Mouse (Mus musculus): Measurements from ENCODE around the gene Phlpp2. TPM values are rescaled to one million over a fixed set of nuclear protein-coding genes. Genes with fewer than 3 reads are reported as not detected.

Phlpp2 gene
- polyA plus RNA-seq, 1 experiment = 23.5 TPM

DNA sequence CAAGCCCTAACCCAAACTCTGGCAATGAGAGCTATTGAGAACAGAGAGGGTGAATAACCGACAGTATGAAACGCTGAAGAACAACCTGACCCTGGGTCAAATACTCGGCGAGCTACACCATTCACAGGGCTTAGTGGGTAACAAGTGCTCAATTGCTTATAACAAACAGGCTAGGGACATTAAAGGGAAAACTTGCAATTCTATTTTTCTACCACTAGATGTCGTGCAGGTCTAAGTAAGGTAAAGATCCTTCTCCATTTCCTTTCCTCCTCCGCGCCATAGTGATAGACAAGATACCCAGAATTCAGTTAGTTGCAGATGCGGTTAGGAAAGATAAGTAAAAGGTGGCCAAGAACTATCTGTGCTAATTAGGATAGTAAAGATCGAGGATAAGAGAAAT lies 102.0 kb downstream of the Phlpp2 start:
- no peak overlapping the region for H3K27ac ChIP-seq (ENCODE audit: insufficient read depth, low read length)
- no peak overlapping the region for H3K4me3 ChIP-seq (ENCODE audit: insufficient read depth, low read length)
- TF ChIP-seq CTCF (IDR thresholded peaks at IDR 0.05; ENCODE audit: extremely low read depth, insufficient read depth, low read length) (peak; percentile 64), POLR2A (IDR thresholded peaks at IDR 0.05; ENCODE audit: extremely low read depth, insufficient read depth, low read length) (no peak)
- no peaks in the 10 kb centered on the region for H3K4me1 ChIP-seq (ENCODE audit: control insufficient read depth, insufficient read depth, low read length)

DNA sequence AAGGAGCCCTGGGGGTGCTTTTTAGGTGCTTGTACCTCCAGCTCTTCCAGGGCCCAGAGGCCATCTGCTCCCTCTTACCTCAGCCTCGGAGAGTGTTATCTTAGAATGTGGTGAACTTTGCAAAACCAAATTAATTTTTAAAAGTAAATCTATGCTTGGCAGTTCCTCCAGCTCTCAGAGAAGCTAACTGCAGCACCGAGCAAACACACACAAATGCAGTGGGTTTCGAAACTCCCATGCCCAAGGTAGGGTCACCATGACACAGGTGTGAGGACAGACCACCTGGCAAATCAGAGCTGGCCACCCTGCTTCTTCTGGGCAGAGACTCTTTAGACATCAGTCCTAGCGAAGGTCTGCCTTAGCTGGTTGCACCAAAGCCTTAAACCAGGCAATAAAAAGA lies 104.6 kb downstream of the Phlpp2 start:
- no peak overlapping the region for H3K27ac ChIP-seq (ENCODE audit: insufficient read depth, low read length)

DNA sequence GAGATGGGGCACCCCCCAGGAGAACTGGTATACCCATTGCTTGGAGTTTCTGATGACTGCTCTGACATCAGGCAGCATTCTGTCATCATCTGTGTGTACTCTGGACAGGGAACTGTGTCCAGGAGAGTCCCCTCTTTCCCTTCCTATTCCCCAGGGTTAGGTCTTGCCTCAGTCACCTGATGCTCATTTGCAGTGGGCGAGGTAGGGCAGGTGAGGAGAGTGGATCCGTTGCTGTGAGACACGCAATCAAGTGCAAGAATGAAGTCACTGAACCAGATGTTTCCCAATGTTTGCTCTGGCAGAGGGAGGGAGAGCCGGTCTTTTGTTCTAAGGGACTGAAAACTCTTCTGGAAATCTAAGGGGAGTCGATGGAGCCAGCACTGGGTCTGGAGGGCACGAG lies 111.0 kb downstream of the Phlpp2 start:
- no peak overlapping the region for H3K4me3 ChIP-seq (ENCODE audit: insufficient read depth, low read length)
- no peak for TF ChIP-seq CTCF (IDR thresholded peaks at IDR 0.05; ENCODE audit: extremely low read depth, insufficient read depth, low read length)
- TF ChIP-seq POLR2A (IDR thresholded peaks at IDR 0.05; ENCODE audit: extremely low read depth, insufficient read depth, low read length) = no peak
- no peaks in the 10 kb centered on the region for H3K4me1 ChIP-seq (ENCODE audit: control insufficient read depth, insufficient read depth, low read length)
- H3K27ac ChIP-seq (ENCODE audit: insufficient read depth, low read length) = no peak overlapping the region

More for the DNA sequence above, 104.6 kb downstream of the Phlpp2 start:
- no peak overlapping the region for H3K4me3 ChIP-seq (ENCODE audit: insufficient read depth, low read length)
- H3K4me1 ChIP-seq (ENCODE audit: control insufficient read depth, insufficient read depth, low read length) = no peaks in the 10 kb centered on the region
- TF ChIP-seq CTCF (IDR thresholded peaks at IDR 0.05; ENCODE audit: extremely low read depth, insufficient read depth, low read length) = no peak
- no peak for TF ChIP-seq POLR2A (IDR thresholded peaks at IDR 0.05; ENCODE audit: extremely low read depth, insufficient read depth, low read length)

DNA sequence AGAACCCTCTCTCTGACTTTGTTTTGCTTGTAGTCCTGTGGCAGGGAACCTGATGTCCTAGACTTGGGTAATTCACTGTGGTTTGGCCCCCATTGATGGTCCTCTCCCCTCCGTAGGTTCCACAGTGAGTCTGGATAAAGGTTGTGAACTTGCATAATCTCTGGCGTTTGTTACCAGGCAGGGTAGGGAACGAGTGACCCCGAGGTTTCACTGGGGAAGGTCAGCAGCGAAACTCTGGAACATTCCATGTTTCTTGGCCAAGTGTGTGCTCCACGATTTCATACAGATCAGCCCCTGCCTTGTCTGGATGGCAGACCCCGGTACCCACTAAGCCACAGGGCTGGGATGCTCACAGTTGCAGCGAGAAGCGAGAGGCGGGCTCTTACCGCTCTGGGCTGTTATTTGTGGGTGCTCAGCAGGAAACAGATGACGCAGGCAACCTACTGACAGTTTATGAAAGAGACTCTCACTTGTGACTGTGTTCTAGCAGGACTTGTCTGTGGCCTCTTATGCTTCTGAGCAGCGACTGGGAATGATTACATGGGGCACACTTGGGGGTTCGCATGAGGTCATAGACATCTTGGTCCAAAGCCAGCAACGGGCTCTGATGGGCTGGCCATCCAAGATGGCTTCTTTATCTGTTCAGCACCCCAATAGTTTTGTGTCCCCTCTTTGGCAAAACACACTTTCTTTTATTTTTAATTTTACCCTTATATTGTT lies 114.2 kb downstream of the Phlpp2 start:
- Histone ChIP-seq H3K4me1 (ENCODE audit: control insufficient read depth, insufficient read depth, low read length) (no peaks in the 10 kb centered on the region), H3K27ac (ENCODE audit: insufficient read depth, low read length) (no peak overlapping the region), H3K4me3 (ENCODE audit: insufficient read depth, low read length) (no peak overlapping the region)
- TF ChIP-seq POLR2A (IDR thresholded peaks at IDR 0.05; ENCODE audit: extremely low read depth, insufficient read depth, low read length) = no peak
- TF ChIP-seq CTCF (IDR thresholded peaks at IDR 0.05; ENCODE audit: extremely low read depth, insufficient read depth, low read length) = no peak

DNA sequence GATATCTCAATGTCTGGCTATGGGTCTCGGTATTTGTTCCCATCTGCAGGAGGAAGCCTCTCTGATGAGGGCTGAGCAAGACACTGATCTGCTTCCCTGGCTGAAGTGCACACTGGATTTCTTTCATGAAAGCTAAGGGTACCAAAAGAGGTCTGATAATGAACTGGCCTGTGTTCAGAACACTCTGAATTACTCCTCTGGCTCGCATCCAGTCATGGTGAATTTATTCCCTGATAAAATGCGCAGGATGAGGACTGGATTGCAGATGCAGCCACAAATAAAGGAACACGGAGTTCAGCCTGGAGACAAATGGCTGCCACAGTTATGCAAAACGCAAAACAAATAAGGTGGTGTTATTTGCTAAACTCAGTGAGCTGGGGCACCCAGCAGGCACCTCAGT lies 115.6 kb downstream of the Phlpp2 start:
- H3K27ac ChIP-seq (ENCODE audit: insufficient read depth, low read length) = peak overlapping the region; percentile 25; the same call in 1 of the 2 replicates
- no peak for TF ChIP-seq POLR2A (IDR thresholded peaks at IDR 0.05; ENCODE audit: extremely low read depth, insufficient read depth, low read length)
- TF ChIP-seq CTCF (IDR thresholded peaks at IDR 0.05; ENCODE audit: extremely low read depth, insufficient read depth, low read length) = no peak
- no peak overlapping the region for H3K4me3 ChIP-seq (ENCODE audit: insufficient read depth, low read length)
- H3K4me1 ChIP-seq (ENCODE audit: control insufficient read depth, insufficient read depth, low read length) = no peaks in the 10 kb centered on the region

DNA sequence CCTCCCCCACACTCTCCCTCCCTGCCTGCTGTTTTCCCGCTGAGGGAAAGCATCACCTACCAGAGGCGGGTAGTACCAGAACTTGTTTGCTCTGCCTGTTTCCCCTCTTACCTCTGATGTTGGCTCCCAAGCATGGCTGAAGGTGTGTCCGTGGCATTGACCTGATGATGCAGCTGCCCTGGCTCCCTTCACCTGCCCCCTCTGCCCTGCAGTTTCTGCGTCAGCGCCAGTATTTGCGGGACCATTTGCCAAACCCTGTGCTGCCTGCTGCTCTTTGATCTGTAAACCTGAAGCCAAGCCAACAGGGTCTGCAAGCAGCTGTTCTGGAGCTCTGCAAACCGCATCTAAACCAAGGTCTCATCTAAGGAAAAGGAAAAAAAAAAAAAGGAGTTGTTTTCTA lies 118.0 kb downstream of the Phlpp2 start:
- TF ChIP-seq POLR2A (IDR thresholded peaks at IDR 0.05; ENCODE audit: extremely low read depth, insufficient read depth, low read length) = no peak
- TF ChIP-seq CTCF (IDR thresholded peaks at IDR 0.05; ENCODE audit: extremely low read depth, insufficient read depth, low read length) = no peak
- H3K4me3 ChIP-seq (ENCODE audit: insufficient read depth, low read length) = no peak overlapping the region
- H3K4me1 ChIP-seq (ENCODE audit: control insufficient read depth, insufficient read depth, low read length) = no peaks in the 10 kb centered on the region
- no peak overlapping the region for H3K27ac ChIP-seq (ENCODE audit: insufficient read depth, low read length)

DNA sequence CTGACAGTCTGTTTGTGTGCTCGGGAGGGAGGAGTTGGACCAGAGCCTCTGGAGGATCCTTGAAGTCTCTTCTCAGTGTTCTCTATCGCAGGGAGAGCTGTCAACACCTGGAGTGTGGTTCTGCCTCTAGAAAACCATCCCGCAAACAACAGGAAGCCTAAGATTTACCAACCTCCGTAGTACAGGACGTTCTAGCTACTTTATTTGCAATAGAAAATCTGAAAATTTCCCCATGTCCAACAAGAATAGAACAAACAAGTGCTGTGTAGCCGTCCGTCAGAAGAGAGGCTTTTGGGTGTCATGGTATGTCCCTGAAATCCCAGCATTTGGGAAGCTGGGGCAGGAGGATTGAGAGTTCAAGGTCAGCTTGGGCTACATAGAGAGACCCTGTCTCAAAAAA lies 119.4 kb downstream of the Phlpp2 start:
- Histone ChIP-seq H3K4me1 (ENCODE audit: control insufficient read depth, insufficient read depth, low read length) (no peaks in the 10 kb centered on the region), H3K27ac (ENCODE audit: insufficient read depth, low read length) (no peak overlapping the region), H3K4me3 (ENCODE audit: insufficient read depth, low read length) (no peak overlapping the region)
- no peak for TF ChIP-seq CTCF (IDR thresholded peaks at IDR 0.05; ENCODE audit: extremely low read depth, insufficient read depth, low read length)
- TF ChIP-seq POLR2A (IDR thresholded peaks at IDR 0.05; ENCODE audit: extremely low read depth, insufficient read depth, low read length) = no peak

DNA sequence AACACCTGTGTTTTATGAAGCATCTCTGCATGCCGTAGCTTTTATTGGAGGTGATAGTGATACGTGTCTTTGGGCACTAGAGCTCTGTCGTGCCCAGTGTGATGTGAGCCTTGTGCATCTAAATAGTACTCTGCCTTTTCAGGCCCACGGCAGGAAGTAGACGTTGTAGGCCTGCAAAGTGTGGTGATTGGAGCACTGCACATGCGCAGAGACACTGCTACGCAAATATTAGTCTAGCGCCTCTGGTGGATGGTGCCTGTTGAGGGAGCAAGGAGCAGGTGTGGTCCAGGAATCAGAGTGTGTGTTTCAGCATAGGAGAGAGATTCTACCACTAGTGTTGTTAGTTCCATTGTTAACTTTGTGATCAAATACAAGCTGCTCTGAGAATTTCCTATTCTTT lies 120.8 kb downstream of the Phlpp2 start:
- Histone ChIP-seq H3K27ac (ENCODE audit: insufficient read depth, low read length) (no peak overlapping the region), H3K4me1 (ENCODE audit: control insufficient read depth, insufficient read depth, low read length) (no peaks in the 10 kb centered on the region), H3K4me3 (ENCODE audit: insufficient read depth, low read length) (no peak overlapping the region)
- no peak for TF ChIP-seq CTCF (IDR thresholded peaks at IDR 0.05; ENCODE audit: extremely low read depth, insufficient read depth, low read length)
- TF ChIP-seq POLR2A (IDR thresholded peaks at IDR 0.05; ENCODE audit: extremely low read depth, insufficient read depth, low read length) = no peak

DNA sequence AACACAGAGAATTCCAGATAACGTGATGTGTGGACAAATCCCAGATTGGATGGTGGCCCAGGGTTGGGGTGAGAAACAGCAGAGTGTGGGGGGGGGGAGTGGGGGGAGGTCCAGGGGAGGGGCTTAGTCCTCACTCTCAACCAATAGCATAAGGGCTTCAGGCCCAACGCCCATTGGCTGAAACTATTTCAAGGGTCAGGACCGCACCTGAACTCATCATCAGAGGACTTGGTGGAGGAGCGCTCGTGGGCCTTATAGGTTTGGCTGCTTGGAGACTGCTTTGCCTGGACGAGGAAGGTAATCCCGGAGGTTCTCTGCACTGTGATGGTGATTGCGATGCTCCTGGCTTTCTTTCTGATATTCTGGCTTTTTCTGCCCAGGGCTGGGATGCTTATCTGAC lies 121.9 kb downstream of the Phlpp2 start, which contains the start of gene Tat:
Tat (plus strand) TSS at position 214 of the 400 bp plus-strand sequence.
- no peaks in the 10 kb centered on the region for H3K4me1 ChIP-seq (ENCODE audit: control insufficient read depth, insufficient read depth, low read length)
- TF ChIP-seq POLR2A (IDR thresholded peaks at IDR 0.05; ENCODE audit: extremely low read depth, insufficient read depth, low read length) = no peak
- H3K27ac ChIP-seq (ENCODE audit: insufficient read depth, low read length) = no peak within 1 kb of the TSS
- no peak within 1 kb of the TSS for H3K4me3 ChIP-seq (ENCODE audit: insufficient read depth, low read length)

DNA sequence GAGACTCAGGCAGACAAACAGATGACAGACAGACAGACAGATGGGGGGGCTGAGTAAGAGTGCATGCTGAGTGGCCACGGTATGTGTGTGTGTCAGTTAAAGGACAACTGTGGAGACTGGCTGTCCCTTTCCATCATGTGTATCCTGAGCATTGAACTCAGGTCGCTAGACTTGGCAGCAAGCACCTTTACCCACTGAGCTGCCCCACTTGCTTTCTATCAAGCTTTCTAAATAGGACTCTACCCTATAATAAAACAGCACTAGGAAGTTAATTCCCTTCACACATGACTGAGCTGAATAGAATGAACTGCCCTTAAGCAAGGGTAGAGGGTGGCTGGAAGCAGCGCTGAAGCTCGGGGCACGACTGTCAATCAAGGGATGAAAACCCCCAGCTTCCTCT lies 123.8 kb downstream of the Phlpp2 start:
- no peak for TF ChIP-seq CTCF (IDR thresholded peaks at IDR 0.05; ENCODE audit: extremely low read depth, insufficient read depth, low read length)
- TF ChIP-seq POLR2A (IDR thresholded peaks at IDR 0.05; ENCODE audit: extremely low read depth, insufficient read depth, low read length) = no peak
- no peak overlapping the region for H3K4me3 ChIP-seq (ENCODE audit: insufficient read depth, low read length)
- H3K4me1 ChIP-seq (ENCODE audit: control insufficient read depth, insufficient read depth, low read length) = no peaks in the 10 kb centered on the region
- no peak overlapping the region for H3K27ac ChIP-seq (ENCODE audit: insufficient read depth, low read length)
